Comparison of ENCODE assay signal across 19 mouse cellular contexts in the genomic region with DNA sequence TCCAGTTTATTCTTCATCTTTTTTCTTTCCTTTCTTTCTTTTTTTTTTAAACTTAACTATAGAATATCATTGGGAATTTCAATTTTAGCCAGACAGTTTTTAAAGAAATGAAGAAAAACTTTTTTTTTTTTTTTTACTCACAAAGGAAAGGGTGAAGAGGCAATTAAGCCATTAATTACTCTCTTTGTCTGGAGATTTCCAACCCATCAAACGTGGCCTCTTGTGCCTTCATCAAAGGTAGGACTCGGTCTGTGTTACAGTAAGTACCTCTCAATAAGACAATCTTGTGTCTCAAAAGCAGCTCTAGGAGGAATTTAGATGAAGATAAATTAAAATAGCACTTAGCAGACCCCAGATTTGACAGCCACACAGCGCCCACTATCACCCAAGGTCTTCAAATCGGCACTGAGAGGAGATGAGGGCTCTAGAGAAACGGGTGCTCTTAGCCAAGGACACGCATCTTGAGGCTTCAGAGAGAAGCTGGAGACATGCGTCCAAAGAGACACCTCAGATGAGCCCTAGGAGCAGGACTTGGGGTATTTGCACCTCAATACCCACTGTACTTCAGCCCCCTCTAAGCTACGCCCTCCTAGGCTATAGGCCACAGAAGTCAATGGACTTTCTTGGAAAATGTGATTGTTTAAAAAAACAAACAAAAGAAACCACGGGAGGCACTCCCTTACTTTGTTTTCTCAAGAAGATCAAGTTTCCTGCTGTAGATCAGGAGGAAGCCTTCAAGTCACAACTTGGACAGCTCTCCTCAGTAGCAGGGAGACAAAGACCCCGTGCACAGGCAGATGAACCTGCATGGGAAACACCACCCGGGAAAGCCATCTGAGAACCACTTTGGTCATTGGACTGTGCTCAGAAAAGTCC.
DNase-seq lines count a peak whose midpoint lies in the region; ATAC-seq and TF ChIP-seq lines count a peak whose summit lies in the region.
"Had no signal": no experiment of that assay in that cellular context is flagged by ENCODE, and none has a peak within 500 bp of the region (broad histone marks: within the 10 kb centered on the region; RNA-seq: fewer than 3 reads in every experiment).

No protein-coding gene starts in this region.

- WGBS in heart, embryonic 11.5 days (ENCODE audit: insufficient replicate concordance), result 32% methylated on average over 11 of the region's 11 CpGs
- WGBS in lung, embryonic 15.5 days, result 33% methylated on average over 11 of the region's 11 CpGs
- 37% methylated on average over 11 of the region's 11 CpGs for WGBS in lung, postnatal 0 days

- peak; percentile 10; the same call in 1 of the 2 replicates for TF ChIP-seq EP300 in lung, postnatal 0 days (IDR thresholded peaks at IDR 0.05)

- TF ChIP-seq CTCF in lung, postnatal 0 days (IDR thresholded peaks at IDR 0.05), result no peak
- TF ChIP-seq CTCF in gastrocnemius, adult 2 months (IDR thresholded peaks at IDR 0.05), result no peak

- no peaks in the 10 kb centered on the region for H3K9me3 ChIP-seq in heart, embryonic 11.5 days (replicated peaks; ENCODE audit: control insufficient read depth, low read length)
- no peaks in the 10 kb centered on the region for H3K9me3 ChIP-seq in lung, embryonic 15.5 days
- no peaks in the 10 kb centered on the region for H3K9me3 ChIP-seq in lung, postnatal 0 days (ENCODE audit: low read length)
- H3K9me3 ChIP-seq: embryonic facial prominence, embryonic 13.5 days; hindbrain, embryonic 15.5 days; limb, embryonic 15.5 days; midbrain, embryonic 10.5 days had no signal

- no peaks in the 10 kb centered on the region for H3K27me3 ChIP-seq in heart, embryonic 11.5 days (ENCODE audit: control insufficient read depth, insufficient read depth, low read length)
- H3K27me3 ChIP-seq in lung, embryonic 15.5 days, result no peaks in the 10 kb centered on the region
- H3K27me3 ChIP-seq in lung, postnatal 0 days (replicated peaks; ENCODE audit: insufficient read depth, low read length), result no peaks in the 10 kb centered on the region
- H3K27me3 ChIP-seq: CH12.LX; embryonic facial prominence, embryonic 13.5 days; hindbrain, embryonic 15.5 days; limb, embryonic 15.5 days; neural tube, embryonic 13.5 days had no signal

- no peak overlapping the region for H3K4me3 ChIP-seq in heart, embryonic 11.5 days (ENCODE audit: low read depth, low read length)
- H3K4me3 ChIP-seq in lung, embryonic 15.5 days, result no peak overlapping the region
- no peak overlapping the region for H3K4me3 ChIP-seq in lung, postnatal 0 days (ENCODE audit: low read depth, low read length)
- no peak overlapping the region for H3K4me3 ChIP-seq in gastrocnemius, adult 2 months
- H3K4me3 ChIP-seq: embryonic facial prominence, embryonic 13.5 days; heart, adult 2 months; hindbrain, embryonic 15.5 days; limb, embryonic 15.5 days; midbrain, embryonic 10.5 days; neural tube, embryonic 13.5 days had no signal

- no peak for ATAC-seq in heart, embryonic 11.5 days (replicated peaks; ENCODE audit: insufficient number of reproducible peaks, low FRiP score, low TSS enrichment)
- ATAC-seq in lung, embryonic 15.5 days (ENCODE audit: borderline replicate concordance, extremely low read depth, low FRiP score, low TSS enrichment), result no peak
- peak; percentile 79 for ATAC-seq in lung, postnatal 0 days
- ATAC-seq: intestine, postnatal 0 days had no signal

- intact Hi-C loops in heart, postnatal 14 days (cut with DNase I), result no loop called here
- intact Hi-C loops in gastrocnemius, adult 2 months (cut with DNase I), result no loop called here

- no peaks in the 10 kb centered on the region for H3K36me3 ChIP-seq in heart, embryonic 11.5 days (ENCODE audit: control insufficient read depth, insufficient read depth, low read length)
- H3K36me3 ChIP-seq in lung, embryonic 15.5 days, result no peaks in the 10 kb centered on the region
- no peaks in the 10 kb centered on the region for H3K36me3 ChIP-seq in lung, postnatal 0 days (ENCODE audit: insufficient read depth, low read length)
- H3K36me3 ChIP-seq: embryonic facial prominence, embryonic 13.5 days; hindbrain, embryonic 15.5 days; limb, embryonic 15.5 days; midbrain, embryonic 10.5 days; neural tube, embryonic 13.5 days had no signal

- H3K27ac ChIP-seq in heart, embryonic 11.5 days (ENCODE audit: low read depth, low read length), result no peak overlapping the region
- H3K27ac ChIP-seq in lung, embryonic 15.5 days, result no peak overlapping the region
- H3K27ac ChIP-seq in lung, postnatal 0 days (ENCODE audit: low read length), result peak overlapping the region; percentile 51
- no peak overlapping the region for H3K27ac ChIP-seq in gastrocnemius, adult 2 months
- H3K27ac ChIP-seq: embryonic facial prominence, embryonic 13.5 days; heart, adult 2 months; hindbrain, embryonic 15.5 days; limb, embryonic 15.5 days; midbrain, embryonic 10.5 days; neural tube, embryonic 13.5 days had no signal

- H3K4me2 ChIP-seq in heart, embryonic 11.5 days, result peak overlapping the region; percentile 19; the same call in 1 of the 2 replicates
- H3K4me2 ChIP-seq in lung, embryonic 15.5 days, result 0 out of 2 replicates have a peak overlapping the region, but pooled peaks have one; percentile 16
- H3K4me2 ChIP-seq in lung, postnatal 0 days (replicated peaks; ENCODE audit: low read depth, low read length), result no peak overlapping the region; the same call in 1 of the 2 replicates
- H3K4me2 ChIP-seq: embryonic facial prominence, embryonic 13.5 days; hindbrain, embryonic 15.5 days; limb, embryonic 15.5 days; neural tube, embryonic 13.5 days had no signal

- H3K9ac ChIP-seq in heart, embryonic 11.5 days (ENCODE audit: low read depth, low read length), result no peak overlapping the region
- no peak overlapping the region for H3K9ac ChIP-seq in lung, embryonic 15.5 days
- H3K9ac ChIP-seq in lung, postnatal 0 days (replicated peaks; ENCODE audit: low read depth), result no peak overlapping the region
- H3K9ac ChIP-seq: embryonic facial prominence, embryonic 13.5 days; hindbrain, embryonic 15.5 days; limb, embryonic 15.5 days; neural tube, embryonic 13.5 days had no signal

- H3K4me1 ChIP-seq in heart, embryonic 11.5 days (ENCODE audit: control insufficient read depth, insufficient read depth, low read length), result peaks cover 5% of the 10 kb centered on the region; the same call in 1 of the 2 replicates
- H3K4me1 ChIP-seq in lung, embryonic 15.5 days, result peaks cover 20% of the 10 kb centered on the region
- no peaks in the 10 kb centered on the region for H3K4me1 ChIP-seq in lung, postnatal 0 days (ENCODE audit: insufficient read depth, low read depth, low read length)
- H3K4me1 ChIP-seq: hindbrain, embryonic 15.5 days; limb, embryonic 15.5 days had no signal

- DNase-seq in heart, postnatal 14 days, result no peak
- DNase-seq in lung, adult 18-20 months, result no peak
- peak; percentile 62 for DNase-seq in lung, postnatal 0 days (ENCODE audit: low spot score)
- no peak for DNase-seq in gastrocnemius, adult 2 months
- DNase-seq in cerebellum, adult 9-11 months, result no peak
- DNase-seq in thymus, postnatal 14 days, result no peak
- DNase-seq: cerebellum, postnatal 14 days; heart, adult 2 months; layer of hippocampus, postnatal 36 days; thymus, postnatal 4 days had no signal
